Mouse (Mus musculus): ENCODE measurements around the gene Lrrtm1. TPM values are rescaled to one million over a fixed set of nuclear protein-coding genes. Genes with fewer than 3 reads are reported as not detected.

The Lrrtm1 gene
- polyA plus RNA-seq (2015; fragmentation: Illumina TruSeq; extraction: RNeasy Lipid Tissue Mini Kit (QIAGEN cat#74804); ENCODE audit: insufficient read depth, low replicate concordance), result not detected

GRCm38 (mm10) chr6:77242601-77243406 lies at the start of gene Lrrtm1:
TSS of gene Lrrtm1 (plus strand) at chr6:77242689.

